12 mouse cellular contexts compared by ENCODE assay signal in genomic region chr16:95848555-95849082, GRCm38 (mm10).
DNase-seq lines count a peak whose midpoint lies in the region; ATAC-seq and TF ChIP-seq lines count a peak whose summit lies in the region.
"Had no signal": no experiment of that assay in that cellular context is flagged by ENCODE, and none has a peak within 500 bp of the region (broad histone marks: within the 10 kb centered on the region; RNA-seq: fewer than 3 reads in every experiment).

No protein-coding gene starts in this region.

- no peak overlapping the region for H3K4me2 ChIP-seq in heart, postnatal 0 days (ENCODE audit: low read depth, low read length)
- no peak overlapping the region for H3K4me2 ChIP-seq in intestine, embryonic 16.5 days (ENCODE audit: low read depth, low read length)
- no peak overlapping the region for H3K4me2 ChIP-seq in midbrain, embryonic 14.5 days (ENCODE audit: low read length)

- no peak for TF ChIP-seq CTCF in heart, postnatal 0 days (IDR thresholded peaks at IDR 0.05; ENCODE audit: low read depth)

- H3K4me1 ChIP-seq in heart, postnatal 0 days (ENCODE audit: control insufficient read depth, insufficient read depth) = peaks cover 16% of the 10 kb centered on the region
- peaks cover 12% of the 10 kb centered on the region; the same call in 1 of the 2 replicates for H3K4me1 ChIP-seq in heart, embryonic 10.5 days
- peaks cover 20% of the 10 kb centered on the region for H3K4me1 ChIP-seq in intestine, embryonic 16.5 days (ENCODE audit: control insufficient read depth, insufficient read depth, low read length)
- no peaks in the 10 kb centered on the region for H3K4me1 ChIP-seq in midbrain, embryonic 14.5 days (ENCODE audit: control insufficient read depth, insufficient read depth, low read length)
- H3K4me1 ChIP-seq: midbrain, embryonic 10.5 days had no signal

- H3K27ac ChIP-seq in heart, postnatal 0 days (ENCODE audit: low read depth) = peak overlapping the region; percentile 44; the same call in 1 of the 2 replicates
- no peak overlapping the region; the same call in 1 of the 2 replicates for H3K27ac ChIP-seq in heart, embryonic 10.5 days
- H3K27ac ChIP-seq in intestine, embryonic 16.5 days (ENCODE audit: low read length) = peak overlapping the region; percentile 57
- H3K27ac ChIP-seq in midbrain, embryonic 14.5 days (replicated peaks; ENCODE audit: low read depth, low read length) = no peak overlapping the region
- H3K27ac ChIP-seq: layer of hippocampus, adult 2 months; midbrain, embryonic 10.5 days had no signal

- no peak for TF ChIP-seq EP300 in heart, postnatal 0 days (IDR thresholded peaks at IDR 0.05; ENCODE audit: low read depth)

- H3K27me3 ChIP-seq in heart, postnatal 0 days (ENCODE audit: control insufficient read depth, insufficient read depth, low read length) = no peaks in the 10 kb centered on the region
- H3K27me3 ChIP-seq in heart, embryonic 10.5 days (ENCODE audit: insufficient read depth, poor library complexity, severe bottlenecking) = no peaks in the 10 kb centered on the region
- no peaks in the 10 kb centered on the region for H3K27me3 ChIP-seq in intestine, embryonic 16.5 days (replicated peaks; ENCODE audit: control insufficient read depth, insufficient read depth, low read length)
- H3K27me3 ChIP-seq in midbrain, embryonic 14.5 days (ENCODE audit: control insufficient read depth, insufficient read depth, low read length) = no peaks in the 10 kb centered on the region

- H3K9me3 ChIP-seq in heart, postnatal 0 days (replicated peaks; ENCODE audit: control insufficient read depth, low read length) = no peaks in the 10 kb centered on the region
- H3K9me3 ChIP-seq in heart, embryonic 10.5 days = no peaks in the 10 kb centered on the region
- no peaks in the 10 kb centered on the region for H3K9me3 ChIP-seq in intestine, embryonic 16.5 days (ENCODE audit: control insufficient read depth, low read length)
- no peaks in the 10 kb centered on the region for H3K9me3 ChIP-seq in midbrain, embryonic 14.5 days (ENCODE audit: control insufficient read depth, low read length)
- H3K9me3 ChIP-seq: midbrain, embryonic 10.5 days had no signal

- no peak overlapping the region for H3K9ac ChIP-seq in heart, postnatal 0 days (replicated peaks; ENCODE audit: low read depth, low read length)
- H3K9ac ChIP-seq in intestine, embryonic 16.5 days (ENCODE audit: low read depth, low read length) = no peak overlapping the region
- no peak overlapping the region for H3K9ac ChIP-seq in midbrain, embryonic 14.5 days (replicated peaks; ENCODE audit: low read length)

- H3K4me3 ChIP-seq in heart, postnatal 0 days (ENCODE audit: low read depth, low read length) = no peak overlapping the region
- no peak overlapping the region for H3K4me3 ChIP-seq in heart, embryonic 10.5 days
- no peak overlapping the region for H3K4me3 ChIP-seq in intestine, embryonic 16.5 days (ENCODE audit: low read length)
- H3K4me3 ChIP-seq in midbrain, embryonic 14.5 days (replicated peaks; ENCODE audit: low read depth, low read length) = no peak overlapping the region
- H3K4me3 ChIP-seq: layer of hippocampus, adult 2 months; midbrain, embryonic 10.5 days had no signal

- no peaks in the 10 kb centered on the region for H3K36me3 ChIP-seq in heart, postnatal 0 days (replicated peaks; ENCODE audit: control insufficient read depth, insufficient read depth, low read length)
- no peaks in the 10 kb centered on the region; the same call in 1 of the 2 replicates for H3K36me3 ChIP-seq in heart, embryonic 10.5 days
- H3K36me3 ChIP-seq in intestine, embryonic 16.5 days (ENCODE audit: control insufficient read depth, insufficient read depth, low read length) = no peaks in the 10 kb centered on the region
- no peaks in the 10 kb centered on the region for H3K36me3 ChIP-seq in midbrain, embryonic 14.5 days (ENCODE audit: control insufficient read depth, insufficient read depth, low read length)
- H3K36me3 ChIP-seq: midbrain, embryonic 10.5 days had no signal

- DNase-seq in heart, postnatal 0 days (ENCODE audit: low spot score) = no peak
- no peak for DNase-seq in heart, embryonic 10.5 days (ENCODE audit: low spot score)
- DNase-seq in embryo, embryonic 11 days = peak; percentile 70
- peak; percentile 60 to 80 for DNase-seq in lung, postnatal 4 days
- no peak for DNase-seq in midbrain, embryonic 14.5 days
- no peak for DNase-seq in gastrocnemius, postnatal 4 days (ENCODE audit: low spot score in 2 of 2)
- DNase-seq: left cerebral cortex, postnatal 4 days; thymus, postnatal 36 days had no signal

- no peak for ATAC-seq in heart, postnatal 0 days (ENCODE audit: insufficient read depth, low read depth)
- 0 out of 2 replicates have a peak, but pooled peaks have one; percentile 9 for ATAC-seq in intestine, embryonic 16.5 days
- ATAC-seq in midbrain, embryonic 14.5 days (ENCODE audit: low FRiP score, low TSS enrichment) = no peak
- no peak for ATAC-seq in granulocyte monocyte progenitor cell, adult 5-6 weeks (replicated peaks; ENCODE audit: poor library complexity, severe bottlenecking)

- 30% methylated on average over 6 of the region's 6 CpGs for WGBS in heart, postnatal 0 days
- 42% methylated on average over 6 of the region's 6 CpGs for WGBS in heart, embryonic 10.5 days
- 26% methylated on average over 6 of the region's 6 CpGs for WGBS in intestine, embryonic 16.5 days
- 74% methylated on average over 6 of the region's 6 CpGs for WGBS in midbrain, embryonic 14.5 days

Comparison
In these comparisons a context has a peak if more than half of its experiments do, and no peak if none do; other contexts are left out.
1. H3K27ac ChIP-seq: peak in heart, postnatal 0 days (single experiment) and intestine, embryonic 16.5 days (single experiment); none in heart, embryonic 10.5 days (single experiment) and midbrain, embryonic 14.5 days (single experiment).
2. DNase-seq: peak in embryo, embryonic 11 days (single experiment) and lung, postnatal 4 days (2 of 2); none in heart, postnatal 0 days (single experiment), heart, embryonic 10.5 days (single experiment), midbrain, embryonic 14.5 days (single experiment) and gastrocnemius, postnatal 4 days (0 of 2).